Mouse (Mus musculus) hindbrain, embryonic 10.5 days (tissue): ENCODE measurements at regions not wholly inside any gene's neighbourhood (a gene's known extent, or its start where the extent isn't known, plus 50 kb on each side); places are given as distances from the start of the nearest gene placed in this dataset.

Experiments
- DNase-seq: peaks from one replicate; pipeline ENCODE4 v3.0.0-alpha.2; 2017; ENCODE audit warnings: low spot score
- H3K27ac ChIP-seq: fragments of 300-500 bp; sonication (generic); 2 replicates; pipeline ENCODE4 v1.5.1; 2016; ENCODE audit warnings: mild to moderate bottlenecking, moderate library complexity
- H3K27me3 ChIP-seq: fragments of 300-500 bp; sonication (generic); 2 replicates; pipeline ENCODE4 v1.6.1; 2016; ENCODE audit warnings: mild to moderate bottlenecking; ENCODE audit not compliant: poor library complexity, insufficient read depth, severe bottlenecking
- H3K36me3 ChIP-seq: fragments of 300-500 bp; sonication (generic); 2 replicates; pipeline ENCODE4 v1.6.1; 2016; ENCODE audit warnings: mild to moderate bottlenecking, moderate library complexity
- H3K4me1 ChIP-seq: fragments of 300-500 bp; sonication (generic); replicated peaks from 2 replicates; pipeline ENCODE4 v1.6.1; 2016; ENCODE audit warnings: mild to moderate bottlenecking
- H3K4me3 ChIP-seq: fragments of 300-500 bp; sonication (generic); 2 replicates; pipeline ENCODE4 v1.5.1; 2016; ENCODE audit warnings: mild to moderate bottlenecking, moderate library complexity
- H3K9me3 ChIP-seq: fragments of 300-500 bp; sonication (generic); 2 replicates; pipeline ENCODE4 v1.6.1; 2016; ENCODE audit warnings: mild to moderate bottlenecking, moderate library complexity
- WGBS: fragments of 180-500 bp; shearing (Covaris S2); methylation state at CpG from one replicate; pipeline ENCODE4 v1.1.7; 2016; 5-methylcytosine and 5-hydroxymethylcytosine counted together

DNA sequence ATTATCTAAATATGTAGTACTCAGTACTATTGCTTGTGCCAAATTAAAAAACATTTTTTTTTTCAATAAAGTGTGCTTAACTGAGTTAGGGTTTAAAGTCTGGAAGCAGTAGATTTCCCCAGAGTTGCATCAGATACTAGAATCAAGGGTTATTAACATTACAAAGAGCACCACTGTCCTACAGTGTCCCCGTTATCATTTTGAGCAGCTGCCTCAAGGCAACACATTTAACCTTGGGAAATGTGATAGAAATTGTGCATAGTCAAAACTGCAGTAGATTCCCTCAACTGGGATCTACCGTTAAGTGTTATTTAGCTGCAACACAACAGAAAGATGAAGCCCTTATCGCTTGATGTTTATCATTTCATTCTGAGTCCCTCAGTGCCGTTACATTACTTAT is 408.3 kb upstream of the Got2 start:
- no peaks in the 10 kb centered on the region for H3K36me3 ChIP-seq
- WGBS, result 79% methylated on average over 4 of the region's 4 CpGs
- H3K9me3 ChIP-seq, result no peaks in the 10 kb centered on the region
- no peak for DNase-seq
- no peaks in the 10 kb centered on the region for H3K27me3 ChIP-seq
- no peaks in the 10 kb centered on the region for H3K4me1 ChIP-seq
- H3K4me3 ChIP-seq, result no peak overlapping the region
- H3K27ac ChIP-seq, result no peak overlapping the region

DNA sequence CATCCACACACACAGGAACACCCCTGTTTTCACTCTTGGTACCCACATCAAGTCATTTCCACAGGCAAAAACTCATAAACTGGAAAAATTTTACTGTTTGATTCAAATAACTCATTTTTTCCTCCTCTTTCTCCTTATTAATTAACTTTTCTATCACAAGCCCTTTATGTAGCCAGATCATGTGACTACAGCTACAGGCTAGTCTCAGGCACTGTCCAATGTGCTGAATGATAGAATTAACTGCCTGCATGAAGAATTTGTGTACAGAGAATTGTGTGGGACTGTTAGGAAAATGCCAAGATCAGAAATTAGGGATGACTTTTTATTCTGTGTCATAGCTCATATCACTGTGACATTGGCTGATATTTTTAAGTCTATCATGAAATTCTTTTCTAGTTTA is 402.4 kb upstream of the Got2 start:
- no peaks in the 10 kb centered on the region for H3K36me3 ChIP-seq
- peaks cover 10% of the 10 kb centered on the region for H3K4me1 ChIP-seq
- H3K4me3 ChIP-seq, result no peak overlapping the region
- H3K27ac ChIP-seq, result no peak overlapping the region
- H3K9me3 ChIP-seq, result no peaks in the 10 kb centered on the region
- DNase-seq, result no peak
- no peaks in the 10 kb centered on the region for H3K27me3 ChIP-seq

DNA sequence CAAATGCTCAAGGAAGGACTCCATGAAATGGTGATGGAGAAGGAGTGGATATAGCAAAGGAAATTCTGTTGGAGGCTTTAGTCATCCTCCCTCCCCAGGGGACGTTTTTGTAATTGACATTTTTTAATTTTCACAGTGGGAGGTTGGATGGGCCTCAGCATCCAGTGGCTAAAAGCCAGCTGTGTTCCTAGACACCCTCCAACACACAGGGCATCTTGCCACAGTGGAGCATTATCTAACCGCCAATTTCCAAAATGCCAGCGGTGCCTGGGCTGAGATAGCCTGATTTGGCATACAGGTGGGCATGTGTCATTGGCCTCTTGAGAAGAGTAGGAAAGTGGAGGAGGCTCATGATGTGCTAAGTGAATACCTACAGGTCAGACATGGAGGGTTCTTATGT is 401.2 kb upstream of the Got2 start:
- H3K9me3 ChIP-seq, result no peaks in the 10 kb centered on the region
- no peaks in the 10 kb centered on the region for H3K36me3 ChIP-seq
- peaks cover 10% of the 10 kb centered on the region for H3K4me1 ChIP-seq
- no peak overlapping the region for H3K4me3 ChIP-seq
- no peak overlapping the region for H3K27ac ChIP-seq
- no peak for DNase-seq
- H3K27me3 ChIP-seq, result no peaks in the 10 kb centered on the region
- 76% methylated on average over 3 of the region's 3 CpGs for WGBS

DNA sequence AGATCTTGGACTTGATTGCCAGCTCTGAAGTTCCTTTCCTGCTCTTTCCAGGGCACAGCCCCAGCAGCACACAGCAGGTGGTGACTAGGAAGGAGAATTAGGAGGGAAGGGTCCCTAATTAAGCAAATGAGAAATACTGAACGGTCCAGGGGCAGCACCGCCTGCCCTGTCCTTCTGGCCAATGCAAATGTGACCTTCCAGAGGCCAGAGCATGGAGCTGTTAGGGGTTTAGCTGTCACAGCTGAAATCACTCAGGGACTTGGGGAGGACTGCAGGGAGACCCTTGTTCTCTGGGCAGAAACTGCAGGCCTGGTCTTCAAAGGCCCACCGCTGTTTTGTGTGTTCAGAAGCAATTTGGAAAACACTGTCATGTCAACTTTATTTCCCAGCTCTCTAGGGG is 400.2 kb upstream of the Got2 start:
- Histone ChIP-seq H3K4me3 (no peak overlapping the region), H3K27ac (no peak overlapping the region), H3K9me3 (no peaks in the 10 kb centered on the region), H3K36me3 (no peaks in the 10 kb centered on the region), H3K4me1 (peaks cover 10% of the 10 kb centered on the region), H3K27me3 (no peaks in the 10 kb centered on the region)
- WGBS, result 20% methylated on average over 3 of the region's 3 CpGs
- DNase-seq, result peak; percentile 22

DNA sequence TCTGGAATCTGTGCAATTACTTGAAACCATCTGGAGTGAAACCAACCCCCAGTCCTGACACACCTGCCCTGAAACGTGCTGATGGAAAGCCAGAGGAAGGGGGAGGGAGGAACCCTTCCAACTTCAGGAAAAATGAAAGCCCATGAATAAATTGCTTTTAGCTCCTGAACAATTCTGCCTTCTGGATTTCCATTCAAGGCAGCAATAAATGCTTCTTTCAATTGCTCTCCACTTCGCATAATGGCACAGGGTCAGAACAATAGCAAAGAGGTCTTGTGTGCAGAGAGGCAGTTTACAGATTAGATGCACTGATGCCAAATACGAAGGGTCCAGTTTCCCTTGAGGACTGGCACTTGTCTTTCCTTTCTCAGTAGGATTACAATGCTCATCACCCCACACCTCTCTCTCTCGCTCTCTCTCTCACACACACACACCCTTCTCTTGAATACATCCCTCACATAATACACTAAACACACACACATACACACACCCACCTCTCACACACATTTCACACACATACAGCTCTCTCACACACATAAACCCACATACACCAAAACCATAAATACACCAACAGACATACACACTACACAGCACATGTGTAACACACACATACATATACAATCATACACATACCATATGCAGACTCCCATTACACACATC is 389.3 kb upstream of the Got2 start:
- no peaks in the 10 kb centered on the region for H3K9me3 ChIP-seq
- peaks cover 22% of the 10 kb centered on the region for H3K4me1 ChIP-seq
- no peaks in the 10 kb centered on the region for H3K36me3 ChIP-seq
- no peaks in the 10 kb centered on the region for H3K27me3 ChIP-seq
- 0 out of 2 replicates have a peak overlapping the region, but pooled peaks have one; percentile 17 for H3K27ac ChIP-seq
- no peak for DNase-seq
- WGBS, result 41% methylated on average over 4 of the region's 4 CpGs
- no peak overlapping the region for H3K4me3 ChIP-seq

DNA sequence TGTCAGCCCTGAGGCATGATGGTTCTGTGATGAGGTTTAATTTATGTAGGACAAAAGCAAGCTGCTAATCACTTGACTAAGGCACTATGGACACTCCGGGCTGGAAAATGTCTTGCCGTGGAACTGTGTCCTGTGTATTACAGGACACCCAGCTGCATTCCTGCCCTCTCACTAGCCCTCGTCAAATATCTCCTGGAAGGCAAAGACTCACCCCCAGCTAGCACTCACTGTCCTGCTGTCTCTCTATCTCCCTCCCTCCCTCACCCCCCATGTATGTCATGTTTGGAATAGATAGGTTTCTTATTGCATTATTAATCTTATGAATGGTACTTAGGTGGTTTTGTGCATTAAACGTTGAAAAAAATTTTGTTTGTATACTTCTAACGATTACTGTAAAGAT is 388.7 kb upstream of the Got2 start:
- H3K27ac ChIP-seq, result peak overlapping the region; percentile 30; the same call in 1 of the 2 replicates
- H3K4me1 ChIP-seq, result peaks cover 22% of the 10 kb centered on the region
- no peak overlapping the region for H3K4me3 ChIP-seq
- H3K9me3 ChIP-seq, result no peaks in the 10 kb centered on the region
- no peaks in the 10 kb centered on the region for H3K27me3 ChIP-seq
- WGBS, result 75% methylated on average over 5 of the region's 5 CpGs
- no peaks in the 10 kb centered on the region for H3K36me3 ChIP-seq
- DNase-seq, result no peak

DNA sequence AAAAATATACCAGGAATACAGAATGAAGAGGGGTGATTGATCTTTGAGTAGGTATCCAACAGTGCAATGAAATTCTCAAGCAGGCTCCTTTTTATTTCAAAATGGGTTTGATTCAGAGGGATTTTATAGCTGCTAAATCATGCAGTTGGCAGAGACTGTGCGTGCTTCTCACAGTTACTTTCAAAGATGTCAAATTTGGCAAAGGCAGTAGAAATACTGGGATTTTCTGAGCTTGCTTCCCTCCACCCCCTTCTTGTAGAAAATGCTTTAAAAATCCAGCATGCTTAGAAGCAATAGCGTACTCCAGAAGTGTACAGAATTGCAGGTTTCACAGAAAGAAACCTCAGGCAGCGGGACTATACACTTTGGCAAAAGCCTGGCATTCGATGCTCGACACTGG is 367.9 kb upstream of the Got2 start:
- Histone ChIP-seq H3K27ac (no peak overlapping the region), H3K27me3 (no peaks in the 10 kb centered on the region), H3K36me3 (no peaks in the 10 kb centered on the region), H3K4me3 (no peak overlapping the region), H3K4me1 (no peaks in the 10 kb centered on the region), H3K9me3 (no peaks in the 10 kb centered on the region)
- DNase-seq, result no peak
- 86% methylated on average over 5 of the region's 5 CpGs for WGBS

DNA sequence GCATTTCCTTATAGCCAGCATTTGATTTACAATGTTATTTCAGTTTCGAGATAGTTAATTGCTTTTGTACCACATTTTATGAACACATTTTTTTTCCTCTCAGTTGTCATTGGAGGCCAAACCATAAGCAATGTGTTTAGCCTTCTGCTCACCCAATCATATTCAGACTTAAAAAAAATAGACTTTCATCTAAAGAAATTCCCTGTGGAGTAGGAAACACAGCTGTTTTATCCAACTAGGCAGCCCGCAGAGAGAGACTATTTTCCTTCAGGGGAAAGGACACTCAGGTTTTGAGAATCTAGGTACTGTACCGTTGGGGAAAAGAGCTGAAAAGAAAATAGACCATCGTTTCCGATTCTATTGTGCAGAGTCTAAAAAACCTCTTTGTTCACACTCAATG is 367.5 kb upstream of the Got2 start:
- no peaks in the 10 kb centered on the region for H3K36me3 ChIP-seq
- no peak overlapping the region for H3K27ac ChIP-seq
- no peaks in the 10 kb centered on the region for H3K9me3 ChIP-seq
- DNase-seq, result no peak
- H3K4me1 ChIP-seq, result no peaks in the 10 kb centered on the region
- no peak overlapping the region for H3K4me3 ChIP-seq
- H3K27me3 ChIP-seq, result no peaks in the 10 kb centered on the region
- WGBS, result 63% methylated on average over 5 of the region's 5 CpGs

DNA sequence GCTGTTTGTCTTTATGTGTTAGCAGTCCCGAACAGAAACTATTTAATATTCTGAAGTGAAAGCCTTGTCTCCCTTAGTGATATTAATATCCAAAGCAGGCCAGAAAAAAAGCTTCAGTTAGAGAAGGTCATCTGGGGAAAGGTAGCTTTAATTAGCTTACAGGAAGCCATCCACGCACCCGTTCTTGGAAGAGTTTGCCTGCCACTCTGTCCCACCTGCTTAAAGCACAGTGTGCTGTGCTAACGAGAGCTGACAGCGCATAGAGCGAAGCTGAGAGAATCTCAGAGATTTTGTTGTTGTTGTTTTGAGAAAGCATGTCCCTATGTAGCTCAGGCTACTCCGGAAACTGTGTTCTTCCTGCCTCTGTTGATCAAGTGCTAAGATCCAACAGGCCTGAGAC is 357.7 kb upstream of the Got2 start:
- Histone ChIP-seq H3K9me3 (no peaks in the 10 kb centered on the region), H3K4me3 (no peak overlapping the region), H3K4me1 (peaks cover 19% of the 10 kb centered on the region), H3K36me3 (no peaks in the 10 kb centered on the region), H3K27me3 (no peaks in the 10 kb centered on the region), H3K27ac (no peak overlapping the region)
- DNase-seq, result no peak
- 73% methylated on average over 7 of the region's 7 CpGs for WGBS

DNA sequence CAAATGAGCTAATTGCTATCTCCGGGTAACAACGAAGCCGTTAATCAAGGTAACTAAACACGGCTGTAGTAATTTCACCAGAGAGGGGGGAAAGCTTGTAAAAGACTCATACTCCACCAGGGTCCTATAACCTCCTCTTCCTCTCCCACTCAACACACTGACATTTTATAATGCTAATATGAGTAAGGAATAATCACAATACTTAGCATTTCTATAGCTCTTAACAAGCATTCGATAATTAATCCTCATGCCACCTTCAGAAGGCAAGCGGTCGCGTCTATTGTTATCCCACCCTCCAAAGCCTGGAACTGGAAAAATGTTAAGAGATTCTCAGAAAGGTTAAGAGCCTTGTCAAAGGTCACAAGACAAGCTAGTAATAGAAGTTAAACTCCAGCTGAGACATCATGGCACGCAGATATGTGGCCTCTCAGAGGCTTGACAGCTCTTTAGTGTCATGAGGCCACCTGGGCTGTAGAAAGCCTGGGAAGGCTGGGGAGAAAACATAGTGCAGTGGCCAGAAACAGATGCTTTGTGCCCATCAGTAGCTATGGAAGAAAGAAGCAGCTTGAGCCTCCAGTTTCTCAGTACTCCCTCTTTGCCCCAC is 356.3 kb upstream of the Got2 start:
- H3K27ac ChIP-seq, result no peak overlapping the region; the same call in 1 of the 2 replicates
- 28% methylated on average over 9 of the region's 9 CpGs for WGBS
- H3K4me1 ChIP-seq, result peaks cover 19% of the 10 kb centered on the region
- H3K9me3 ChIP-seq, result no peaks in the 10 kb centered on the region
- no peaks in the 10 kb centered on the region for H3K27me3 ChIP-seq
- H3K36me3 ChIP-seq, result no peaks in the 10 kb centered on the region
- H3K4me3 ChIP-seq, result no peak overlapping the region
- DNase-seq, result peak; percentile 52

DNA sequence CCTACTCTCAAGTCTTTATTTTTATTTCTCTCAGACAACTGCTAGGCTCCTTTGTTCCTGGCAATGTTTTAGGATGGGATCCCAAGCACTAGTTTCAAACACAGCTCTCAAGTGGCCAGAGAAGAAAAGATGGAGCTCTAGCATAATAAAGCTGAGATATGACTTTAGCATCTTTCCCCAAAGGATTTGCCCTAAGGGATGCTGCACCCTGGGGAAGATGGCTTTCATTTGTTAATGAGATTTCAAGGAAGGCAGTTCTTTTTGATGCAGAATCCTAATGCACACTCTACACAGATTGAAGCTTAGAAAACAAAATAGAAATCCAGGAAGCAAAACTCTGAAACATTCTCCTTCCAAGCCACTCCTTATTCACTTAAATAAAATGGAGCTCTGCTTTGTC is 350.1 kb upstream of the Got2 start:
- Histone ChIP-seq H3K27me3 (no peaks in the 10 kb centered on the region), H3K36me3 (no peaks in the 10 kb centered on the region), H3K4me1 (no peaks in the 10 kb centered on the region), H3K9me3 (no peaks in the 10 kb centered on the region), H3K27ac (no peak overlapping the region), H3K4me3 (no peak overlapping the region)
- DNase-seq, result no peak

DNA sequence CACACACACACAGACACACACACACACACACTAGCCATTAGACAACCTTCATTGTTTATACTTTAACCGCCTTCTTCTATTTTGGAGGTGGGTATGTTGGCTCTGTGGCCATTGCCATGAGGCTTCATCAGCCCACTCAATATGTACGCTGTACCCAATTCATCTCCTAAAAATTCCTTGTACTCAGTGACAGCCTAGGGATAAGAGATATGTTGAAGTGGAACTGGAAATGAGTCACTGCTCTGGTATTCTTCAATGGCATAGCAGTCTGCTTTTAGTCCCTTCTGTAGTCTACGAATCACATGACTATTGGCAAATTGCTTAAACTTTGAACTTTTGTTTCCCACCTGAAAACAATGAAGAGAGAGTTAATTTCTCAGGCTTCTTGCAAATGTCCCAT is 349.6 kb upstream of the Got2 start:
- no peak overlapping the region for H3K27ac ChIP-seq
- H3K27me3 ChIP-seq, result no peaks in the 10 kb centered on the region
- WGBS, result 91% methylated on average over 3 of the region's 3 CpGs
- no peak for DNase-seq
- no peaks in the 10 kb centered on the region for H3K36me3 ChIP-seq
- no peaks in the 10 kb centered on the region for H3K4me1 ChIP-seq
- no peaks in the 10 kb centered on the region for H3K9me3 ChIP-seq
- H3K4me3 ChIP-seq, result no peak overlapping the region

DNA sequence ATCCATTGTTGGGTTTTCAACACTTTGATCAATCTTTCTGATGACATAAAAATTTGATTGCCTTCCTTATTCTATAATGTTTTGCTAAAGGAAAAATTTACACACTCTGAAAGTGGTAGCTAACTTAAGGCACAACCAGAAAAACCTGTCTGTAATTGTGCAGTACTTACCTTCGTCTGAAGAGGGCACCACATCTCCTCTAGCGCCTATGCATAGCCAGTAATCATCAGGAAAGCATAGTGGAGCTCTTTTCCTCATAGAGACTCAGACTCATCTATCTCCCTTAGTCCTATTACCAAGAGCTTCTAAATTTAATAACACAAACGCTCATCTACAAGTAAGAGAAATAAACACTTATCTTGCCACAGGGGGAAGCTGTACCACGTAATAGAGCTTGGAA is 342.1 kb upstream of the Got2 start:
- H3K36me3 ChIP-seq, result no peaks in the 10 kb centered on the region
- peak; percentile 18 for DNase-seq
- WGBS, result 39% methylated on average over 4 of the region's 4 CpGs

More for the DNA sequence above, 342.1 kb upstream of the Got2 start:
- no peaks in the 10 kb centered on the region for H3K9me3 ChIP-seq
- no peaks in the 10 kb centered on the region for H3K27me3 ChIP-seq
- H3K4me3 ChIP-seq, result no peak overlapping the region
- H3K4me1 ChIP-seq, result no peaks in the 10 kb centered on the region
- no peak overlapping the region for H3K27ac ChIP-seq
